8 mouse cellular contexts compared by ENCODE assay signal in the genomic region with DNA sequence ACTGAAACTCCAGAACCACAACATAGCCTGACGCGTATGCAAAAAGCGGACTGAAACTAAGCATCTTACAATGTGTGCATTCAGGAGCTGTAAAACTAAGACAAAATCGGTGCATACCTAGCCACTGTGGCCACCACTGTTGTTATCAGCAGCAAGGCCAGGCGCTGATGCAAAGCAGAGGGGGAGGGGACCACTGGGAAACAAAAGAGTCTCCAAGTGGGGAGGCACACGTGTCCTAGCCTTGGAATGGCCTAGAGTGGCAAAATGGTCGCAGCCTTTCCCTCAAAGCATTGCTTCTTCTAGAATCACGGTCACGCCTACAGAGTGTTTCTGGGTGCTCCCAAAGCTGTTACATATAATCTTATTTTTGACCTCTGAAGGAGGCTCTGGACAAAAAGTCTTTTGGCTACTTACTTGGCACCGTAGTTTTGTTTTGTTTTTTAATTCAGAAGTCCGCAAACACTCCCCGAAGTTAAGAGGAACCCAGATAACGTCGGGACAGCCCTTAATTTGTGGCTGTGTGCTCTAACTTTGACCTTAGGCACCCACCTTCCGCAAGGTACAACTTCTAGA. TPM values are rescaled to one million over a fixed set of nuclear protein-coding genes. Genes with fewer than 3 reads are reported as not detected.
DNase-seq lines count a peak whose midpoint lies in the region; ATAC-seq and TF ChIP-seq lines count a peak whose summit lies in the region.

No protein-coding gene starts in this region.

- 0 out of 2 replicates have a peak, but pooled peaks cover 15% of the 10 kb centered on the region for H3K4me1 ChIP-seq in intestine, embryonic 15.5 days (replicated peaks)
- H3K4me1 ChIP-seq in limb, embryonic 13.5 days = peaks cover 32% of the 10 kb centered on the region
- peaks cover 28% of the 10 kb centered on the region for H3K4me1 ChIP-seq in midbrain, embryonic 12.5 days
- H3K4me1 ChIP-seq in testis, adult 2 months (ENCODE audit: control insufficient read depth, insufficient read depth, low read length) = peaks cover 5% of the 10 kb centered on the region

- WGBS in intestine, embryonic 15.5 days = 1% methylated on average over 15 of the region's 15 CpGs
- WGBS in limb, embryonic 13.5 days = 1% methylated on average over 15 of the region's 15 CpGs
- WGBS in midbrain, embryonic 12.5 days = 3% methylated on average over 15 of the region's 15 CpGs

- peak overlapping the region; percentile 96 for H3K9ac ChIP-seq in intestine, embryonic 15.5 days
- peak overlapping the region; percentile 90 for H3K9ac ChIP-seq in limb, embryonic 13.5 days
- peak overlapping the region; percentile 83 for H3K9ac ChIP-seq in midbrain, embryonic 12.5 days (replicated peaks)

- peak; percentile 39 for ATAC-seq in frontal cortex, adult (ENCODE audit: low TSS enrichment)
- peak; percentile 65 for ATAC-seq in intestine, embryonic 15.5 days
- 0 out of 2 replicates have a peak, but pooled peaks have one; percentile 6 for ATAC-seq in limb, embryonic 13.5 days (ENCODE audit: low FRiP score, low read depth)
- peak; percentile 71 for ATAC-seq in midbrain, embryonic 12.5 days (ENCODE audit: low FRiP score, low read depth)

- no peaks in the 10 kb centered on the region for H3K27me3 ChIP-seq in intestine, embryonic 15.5 days (replicated peaks)
- no peaks in the 10 kb centered on the region for H3K27me3 ChIP-seq in limb, embryonic 13.5 days
- H3K27me3 ChIP-seq in midbrain, embryonic 12.5 days = peaks cover 9% of the 10 kb centered on the region
- H3K27me3 ChIP-seq in testis, adult 2 months (ENCODE audit: control insufficient read depth, insufficient read depth, low read length) = no peaks in the 10 kb centered on the region

- H3K4me3 ChIP-seq in intestine, embryonic 15.5 days (replicated peaks) = peak overlapping the region; percentile 76
- peak overlapping the region; percentile 94 for H3K4me3 ChIP-seq in limb, embryonic 13.5 days
- peak overlapping the region; percentile 82 for H3K4me3 ChIP-seq in midbrain, embryonic 12.5 days
- H3K4me3 ChIP-seq in testis, adult 2 months (ENCODE audit: control insufficient read depth, low read depth, low read length) = peak overlapping the region; percentile 87

- peak overlapping the region; percentile 72 for H3K27ac ChIP-seq in intestine, embryonic 15.5 days
- peak overlapping the region; percentile 61; the same call in 1 of the 2 replicates for H3K27ac ChIP-seq in limb, embryonic 13.5 days
- H3K27ac ChIP-seq in midbrain, embryonic 12.5 days (replicated peaks) = 0 out of 2 replicates have a peak overlapping the region, but pooled peaks have one; percentile 46
- peak overlapping the region; percentile 39 for H3K27ac ChIP-seq in testis, adult 2 months (ENCODE audit: control insufficient read depth, insufficient read depth, low read depth, low read length)

- no peaks in the 10 kb centered on the region for H3K9me3 ChIP-seq in intestine, embryonic 15.5 days
- H3K9me3 ChIP-seq in limb, embryonic 13.5 days = no peaks in the 10 kb centered on the region
- H3K9me3 ChIP-seq in midbrain, embryonic 12.5 days = no peaks in the 10 kb centered on the region

- DNase-seq in right cerebral cortex, adult 18-20 months = peak; percentile 30
- DNase-seq in right cerebral cortex, postnatal 14 days = no peak
- DNase-seq in cerebellum, adult 9-11 months = peak; percentile 42

- peak overlapping the region; percentile 79 for H3K4me2 ChIP-seq in intestine, embryonic 15.5 days (replicated peaks)
- peak overlapping the region; percentile 83 for H3K4me2 ChIP-seq in limb, embryonic 13.5 days (replicated peaks)
- peak overlapping the region; percentile 93 for H3K4me2 ChIP-seq in midbrain, embryonic 12.5 days (replicated peaks)

- H3K36me3 ChIP-seq in intestine, embryonic 15.5 days = peaks cover 7% of the 10 kb centered on the region; the same call in 1 of the 2 replicates
- H3K36me3 ChIP-seq in limb, embryonic 13.5 days = peaks cover 22% of the 10 kb centered on the region
- peaks cover 9% of the 10 kb centered on the region; the same call in 1 of the 2 replicates for H3K36me3 ChIP-seq in midbrain, embryonic 12.5 days
- peaks cover 2% of the 10 kb centered on the region; the same call in 1 of the 2 replicates for H3K36me3 ChIP-seq in testis, adult 2 months (ENCODE audit: control insufficient read depth, insufficient read depth, low read length)

- no peak for TF ChIP-seq POLR2A in testis, adult 2 months (IDR thresholded peaks at IDR 0.05; ENCODE audit: control insufficient read depth, low read depth, low read length)

- TF ChIP-seq CTCF in testis, adult 2 months (IDR thresholded peaks at IDR 0.05; ENCODE audit: control insufficient read depth, insufficient read depth, insufficient replicate concordance, low read depth, low read length) = no peak; the same call in 1 of the 2 replicates

RNA-seq across cellular contexts. Expression of gene Prdx6, which starts 0.9 kb away (rescaled TPM):
- polyA plus RNA-seq in intestine, embryonic 15.5 days (2015; fragmentation: Nextera tagmentation; extraction: Ambion mirVana) = 484 and 495 TPM in 2 replicates
- 410 and 414 TPM in 2 replicates for polyA plus RNA-seq in limb, embryonic 13.5 days (2015; fragmentation: Nextera tagmentation; extraction: Ambion mirVana)
- polyA plus RNA-seq in midbrain, embryonic 12.5 days (2016; fragmentation: Nextera tagmentation; extraction: Ambion mirVana) = 287 and 297 TPM in 2 replicates
- polyA plus RNA-seq in testis, adult 2 months (2012; rRNA removed) = 115 and 129 TPM in 2 replicates

Comparison
In these comparisons a context has a peak if more than half of its experiments do, and no peak if none do; other contexts are left out.
1. ATAC-seq: peak in every context shown above with its lines; median percentile 71 in midbrain, embryonic 12.5 days; 65 in intestine, embryonic 15.5 days; 39 in frontal cortex, adult; 6 in limb, embryonic 13.5 days.